Mouse (Mus musculus) embryonic fibroblast, embryonic 13.5 days (primary cell): Measurements from ENCODE around the gene Sdc4.

Source experiments
- CTCF ChIP-seq: IDR thresholded peaks from 2 replicates; pipeline ENCODE4 v1.5.1; 2011; ENCODE audit warnings: mild to moderate bottlenecking, control low read depth, low read length, moderate library complexity, borderline replicate concordance; ENCODE audit not compliant: insufficient read depth
- POLR2A ChIP-seq: IDR thresholded peaks from 2 replicates; pipeline ENCODE4 v1.6.1; 2011; ENCODE audit warnings: low read depth, mild to moderate bottlenecking, control low read depth, low read length, moderate library complexity

DNA sequence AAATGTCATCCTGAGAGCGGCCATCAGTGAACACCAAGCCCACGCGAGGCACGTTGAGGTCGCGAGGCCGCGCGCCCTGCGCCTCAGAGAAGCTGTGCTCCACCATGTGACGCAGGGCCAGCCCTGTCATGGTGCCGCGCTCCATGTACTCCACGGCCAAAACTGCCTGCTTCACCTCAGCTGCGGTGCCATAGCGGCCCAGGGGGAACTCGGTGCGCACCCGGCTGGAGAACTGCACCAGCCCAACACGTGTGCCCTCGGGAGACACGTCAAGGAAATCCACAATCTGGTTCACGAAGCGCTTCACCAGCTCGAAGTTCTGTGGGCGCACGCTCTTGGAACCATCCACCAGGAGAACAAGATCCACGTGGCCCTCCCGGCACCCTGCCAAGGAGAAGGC, 50.6 kb downstream of the Sdc4 start:
- TF ChIP-seq CTCF (no peak), POLR2A (no peak)
